Mouse (Mus musculus) liver, embryonic 15.5 days (tissue): ENCODE measurements around the gene Cerkl. TPM values are rescaled to one million over a fixed set of nuclear protein-coding genes. Genes with fewer than 3 reads are reported as not detected.

Experiments
- ATAC-seq: fragments of 200-750 bp; cut with Nextera tagmentation; 2 replicates; pipeline ENCODE4 v1.8.0; 2017; ENCODE audit warnings: moderate number of reproducible peaks, mild to moderate bottlenecking, moderate library complexity; ENCODE audit not compliant: insufficient read depth
- H3K27ac ChIP-seq: fragments of 300-500 bp; sonication (generic); replicated peaks from 2 replicates; pipeline ENCODE4 v1.5.1; 2015; ENCODE audit warnings: mild to moderate bottlenecking, inconsistent platforms
- H3K27me3 ChIP-seq: fragments of 300-500 bp; sonication (generic); 2 replicates; pipeline ENCODE4 v1.6.1; 2015; ENCODE audit warnings: mild to moderate bottlenecking, inconsistent platforms
- H3K36me3 ChIP-seq: fragments of 300-500 bp; sonication (generic); replicated peaks from 2 replicates; pipeline ENCODE4 v1.6.1; 2015; ENCODE audit warnings: moderate library complexity, mild to moderate bottlenecking, inconsistent platforms
- H3K4me1 ChIP-seq: fragments of 300-500 bp; sonication (generic); replicated peaks from 2 replicates; pipeline ENCODE4 v1.6.1; 2015; ENCODE audit warnings: inconsistent platforms
- H3K4me2 ChIP-seq: fragments of 300-500 bp; sonication (generic); 2 replicates; pipeline ENCODE4 v1.6.1; 2015; ENCODE audit warnings: moderate library complexity, mild to moderate bottlenecking, inconsistent platforms
- H3K4me3 ChIP-seq: fragments of 300-500 bp; sonication (generic); replicated peaks from 2 replicates; pipeline ENCODE4 v1.5.1; 2015; ENCODE audit warnings: mild to moderate bottlenecking, inconsistent platforms
- H3K9ac ChIP-seq: fragments of 300-500 bp; sonication (generic); 2 replicates; pipeline ENCODE4 v1.6.1; 2015; ENCODE audit warnings: moderate library complexity, mild to moderate bottlenecking, inconsistent platforms
- H3K9me3 ChIP-seq: fragments of 300-500 bp; sonication (generic); replicated peaks from 2 replicates; pipeline ENCODE4 v1.6.1; 2016; ENCODE audit warnings: inconsistent platforms
- WGBS: fragments of 180-500 bp; shearing (Covaris S2); methylation state at CpG from one replicate; pipeline ENCODE4 v1.1.7; 2015; ENCODE audit warnings: mixed read lengths; ENCODE audit not compliant: insufficient replicate concordance; 5-methylcytosine and 5-hydroxymethylcytosine counted together
- polyA plus RNA-seq: library from polyadenylated mRNA; unstranded; fragments of >200 nt; fragmentation: Nextera tagmentation; extraction: Ambion mirVana; gene quantifications from 2 replicates; pipeline ENCODE4 v1.2.1, GENCODE M21; 2015

Gene Cerkl
- polyA plus RNA-seq, 1 experiment from 2014 or later: 4.3 TPM

DNA sequence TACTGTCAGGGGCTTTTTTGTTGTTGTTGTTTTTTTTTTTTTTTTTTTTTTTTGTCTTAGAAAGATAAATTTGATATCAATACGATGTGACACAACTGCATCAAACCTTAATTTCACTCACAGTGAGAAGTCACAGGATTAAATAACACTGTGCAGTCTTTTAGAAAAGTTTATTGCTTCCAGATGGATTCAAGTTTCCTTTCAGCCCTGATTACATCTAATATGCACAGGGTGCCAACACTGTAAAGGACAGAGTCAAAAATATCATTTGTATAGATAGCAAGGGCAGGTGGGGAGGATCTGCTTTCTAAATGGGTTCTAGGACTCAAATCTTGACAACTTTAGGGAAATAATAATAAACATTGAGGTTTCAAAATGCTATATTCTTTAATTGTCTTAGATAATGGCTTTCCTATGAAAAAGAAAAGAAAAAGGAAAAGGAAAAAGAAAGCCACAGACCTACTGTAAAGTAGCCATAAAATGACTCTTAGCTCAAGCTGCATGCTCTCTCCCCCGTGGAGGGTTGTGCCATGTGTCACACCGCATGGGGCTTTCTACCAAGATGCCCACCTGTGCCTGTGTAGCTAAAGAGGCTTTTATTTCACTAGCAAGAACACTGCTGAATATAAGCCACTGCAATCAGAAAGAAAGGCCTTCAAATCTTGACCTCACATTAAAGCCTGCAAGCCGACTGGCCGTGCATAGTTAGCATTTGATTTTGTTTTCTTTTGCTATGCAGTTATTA lies 50.8 kb downstream of the Cerkl start:
- ATAC-seq: no peak
- Histone ChIP-seq H3K27ac (no peak overlapping the region), H3K9ac (no peak overlapping the region), H3K4me2 (no peak overlapping the region), H3K4me1 (no peaks in the 10 kb centered on the region), H3K9me3 (no peaks in the 10 kb centered on the region), H3K36me3 (no peaks in the 10 kb centered on the region), H3K27me3 (no peaks in the 10 kb centered on the region), H3K4me3 (no peak overlapping the region)
- 62% methylated on average over 5 of the region's 5 CpGs for WGBS

GRCm38 (mm10) chr2:79400045-79400444 lies 56.5 kb downstream of the Cerkl start:
- no peak overlapping the region for H3K4me2 ChIP-seq
- 59% methylated on average over 4 of the region's 4 CpGs for WGBS
- no peak for ATAC-seq

DNA sequence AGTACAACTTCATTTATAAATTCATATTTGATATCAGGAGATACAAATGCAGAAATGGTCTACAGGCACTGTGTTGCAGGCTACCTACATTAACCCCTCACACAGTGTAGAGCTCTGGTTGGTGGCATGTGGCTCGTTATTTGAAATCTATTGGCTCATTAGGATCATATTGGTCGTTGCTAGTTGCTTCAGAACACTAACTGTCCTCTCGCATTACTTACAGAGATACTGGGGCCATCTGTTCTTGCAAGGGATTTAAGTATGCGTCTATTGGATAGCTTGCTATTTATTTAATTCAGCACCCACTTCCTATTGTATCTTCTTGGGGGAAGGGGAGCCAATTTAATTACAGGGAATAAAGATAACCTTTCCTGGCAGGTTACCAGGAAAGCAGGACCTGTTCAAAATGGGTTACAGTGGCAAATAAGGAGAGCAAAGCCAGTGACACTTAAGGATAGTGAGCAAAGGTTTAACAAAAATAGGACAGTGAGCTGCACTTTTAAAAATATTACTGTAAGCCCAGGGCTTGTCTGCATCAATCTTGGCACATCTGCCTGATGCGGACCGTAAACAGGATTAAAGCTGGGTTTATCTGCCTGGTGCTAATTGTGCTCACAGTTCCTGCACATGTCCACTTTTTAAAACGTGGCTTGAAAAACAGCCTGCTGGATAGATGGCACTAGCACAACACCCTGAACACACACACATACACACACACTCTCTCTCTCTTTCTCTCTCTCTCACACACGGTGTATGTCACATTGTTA lies 57.2 kb downstream of the Cerkl start:
- Histone ChIP-seq H3K27me3 (no peaks in the 10 kb centered on the region), H3K4me2 (no peak overlapping the region), H3K9me3 (no peaks in the 10 kb centered on the region), H3K36me3 (no peaks in the 10 kb centered on the region), H3K4me1 (no peaks in the 10 kb centered on the region), H3K4me3 (no peak overlapping the region), H3K9ac (no peak overlapping the region), H3K27ac (no peak overlapping the region)
- WGBS: 50% methylated on average over 8 of the region's 8 CpGs
- ATAC-seq: no peak

More at GRCm38 (mm10) chr2:79400045-79400444, 56.5 kb downstream of the Cerkl start:
- H3K4me1 ChIP-seq: no peaks in the 10 kb centered on the region
- H3K9me3 ChIP-seq: no peaks in the 10 kb centered on the region
- no peak overlapping the region for H3K4me3 ChIP-seq
- H3K27me3 ChIP-seq: no peaks in the 10 kb centered on the region
- no peak overlapping the region for H3K27ac ChIP-seq
- no peak overlapping the region for H3K9ac ChIP-seq
- H3K36me3 ChIP-seq: no peaks in the 10 kb centered on the region

DNA sequence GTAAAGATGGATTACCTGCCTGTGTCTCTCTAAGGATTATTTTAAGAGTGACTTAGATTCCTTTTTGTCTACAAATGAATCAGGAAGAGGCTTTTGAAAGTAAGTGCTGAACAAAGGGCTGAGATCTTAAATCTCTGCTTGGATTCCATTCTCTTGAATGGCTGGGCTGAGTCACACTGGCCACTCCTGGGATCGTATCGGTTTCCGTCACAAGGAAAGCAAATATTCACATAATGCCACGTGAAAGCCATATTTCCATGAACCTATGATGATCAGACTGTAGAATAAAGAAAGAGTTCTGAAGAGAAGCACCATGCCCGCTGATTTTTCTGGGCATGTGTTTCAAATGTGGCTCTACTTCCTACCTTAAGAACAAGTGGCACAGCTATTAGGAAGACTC lies 57.8 kb downstream of the Cerkl start:
- Histone ChIP-seq H3K27me3 (no peaks in the 10 kb centered on the region), H3K4me3 (no peak overlapping the region), H3K27ac (no peak overlapping the region), H3K4me2 (no peak overlapping the region), H3K9ac (no peak overlapping the region), H3K36me3 (no peaks in the 10 kb centered on the region), H3K4me1 (no peaks in the 10 kb centered on the region), H3K9me3 (no peaks in the 10 kb centered on the region)
- WGBS: 50% methylated on average over 5 of the region's 5 CpGs
- ATAC-seq: no peak

- H3K27ac ChIP-seq: no peak overlapping the region
- no peak overlapping the region for H3K4me2 ChIP-seq
- no peak overlapping the region for H3K4me3 ChIP-seq
- no peak overlapping the region for H3K9ac ChIP-seq
- 51% methylated on average over 2 of the region's 2 CpGs for WGBS
- ATAC-seq: no peak
- no peaks in the 10 kb centered on the region for H3K36me3 ChIP-seq
- H3K4me1 ChIP-seq: no peaks in the 10 kb centered on the region
- no peaks in the 10 kb centered on the region for H3K9me3 ChIP-seq
- H3K27me3 ChIP-seq: no peaks in the 10 kb centered on the region
Observed at GRCm38 (mm10) chr2:79398343-79398742, 58.2 kb downstream of the Cerkl start.

GRCm38 (mm10) chr2:79397107-79397506 lies 59.5 kb downstream of the Cerkl start:
- WGBS: 34% methylated on average over 2 of the region's 2 CpGs
- Histone ChIP-seq H3K27ac (no peak overlapping the region), H3K4me2 (no peak overlapping the region), H3K9ac (no peak overlapping the region), H3K4me3 (no peak overlapping the region), H3K36me3 (no peaks in the 10 kb centered on the region), H3K4me1 (no peaks in the 10 kb centered on the region), H3K27me3 (no peaks in the 10 kb centered on the region), H3K9me3 (no peaks in the 10 kb centered on the region)
- ATAC-seq: no peak

DNA sequence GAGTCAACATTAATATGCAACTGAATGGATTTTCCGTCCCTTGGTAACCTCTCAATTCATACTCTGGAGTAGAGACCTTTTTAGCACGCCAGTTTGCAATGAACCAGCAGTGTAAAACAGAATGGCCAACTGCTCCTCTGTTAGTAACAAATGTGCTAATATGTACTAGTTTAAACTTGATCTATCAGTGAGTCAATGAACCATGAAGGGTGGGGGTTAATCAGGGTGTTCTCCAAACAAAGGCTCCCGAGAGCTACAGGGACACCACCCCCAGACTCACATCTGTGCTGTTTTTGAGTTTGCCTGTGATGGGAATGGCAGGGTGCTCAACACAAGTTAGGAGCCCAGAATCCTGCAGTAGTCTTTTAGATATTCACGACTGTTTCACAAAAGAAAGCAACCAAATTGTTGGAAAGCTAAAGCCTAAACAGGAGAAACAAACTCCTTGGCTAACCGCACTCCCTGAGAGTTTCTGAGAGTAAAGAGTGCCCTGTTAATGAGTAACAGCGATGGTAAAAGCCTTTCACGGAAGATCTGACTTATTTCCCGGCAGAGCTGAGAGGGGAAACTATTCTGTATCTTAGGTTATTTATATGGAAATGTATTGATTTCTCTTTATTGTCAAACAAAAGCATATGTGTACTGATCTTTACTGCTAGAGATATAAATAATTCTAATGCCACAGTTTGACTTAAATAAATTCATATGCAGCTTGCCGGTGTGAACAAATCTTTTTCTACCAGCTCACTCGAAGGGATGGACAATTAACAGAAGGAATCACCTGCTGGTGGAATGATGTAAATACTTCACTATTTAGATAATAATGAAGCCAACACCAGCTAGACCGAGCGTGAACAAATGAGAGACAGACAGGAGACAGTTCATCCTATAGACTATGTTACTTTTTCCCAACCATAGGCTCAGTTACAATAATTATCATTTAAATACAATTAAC lies 77.2 kb downstream of the Cerkl start:
- H3K4me2 ChIP-seq: peak overlapping the region; percentile 15; the same call in 1 of the 2 replicates
- H3K27me3 ChIP-seq: no peaks in the 10 kb centered on the region
- H3K27ac ChIP-seq: peak overlapping the region; percentile 42; the same call in 1 of the 2 replicates
- H3K9me3 ChIP-seq: no peaks in the 10 kb centered on the region
- no peaks in the 10 kb centered on the region for H3K4me1 ChIP-seq
- H3K36me3 ChIP-seq: no peaks in the 10 kb centered on the region
- 46% methylated on average over 12 of the region's 12 CpGs for WGBS
- ATAC-seq: peak; percentile 58
- H3K9ac ChIP-seq: no peak overlapping the region
- no peak overlapping the region for H3K4me3 ChIP-seq

- WGBS: 58% methylated on average over 8 of the region's 8 CpGs
- Histone ChIP-seq H3K9ac (no peak overlapping the region), H3K27ac (0 out of 2 replicates have a peak overlapping the region, but pooled peaks have one; percentile 42), H3K4me1 (no peaks in the 10 kb centered on the region), H3K36me3 (no peaks in the 10 kb centered on the region), H3K4me3 (no peak overlapping the region), H3K9me3 (no peaks in the 10 kb centered on the region), H3K27me3 (no peaks in the 10 kb centered on the region), H3K4me2 (no peak overlapping the region; the same call in 1 of the 2 replicates)
- no peak for ATAC-seq
Observed at GRCm38 (mm10) chr2:79378346-79379086, 78.1 kb downstream of the Cerkl start.

DNA sequence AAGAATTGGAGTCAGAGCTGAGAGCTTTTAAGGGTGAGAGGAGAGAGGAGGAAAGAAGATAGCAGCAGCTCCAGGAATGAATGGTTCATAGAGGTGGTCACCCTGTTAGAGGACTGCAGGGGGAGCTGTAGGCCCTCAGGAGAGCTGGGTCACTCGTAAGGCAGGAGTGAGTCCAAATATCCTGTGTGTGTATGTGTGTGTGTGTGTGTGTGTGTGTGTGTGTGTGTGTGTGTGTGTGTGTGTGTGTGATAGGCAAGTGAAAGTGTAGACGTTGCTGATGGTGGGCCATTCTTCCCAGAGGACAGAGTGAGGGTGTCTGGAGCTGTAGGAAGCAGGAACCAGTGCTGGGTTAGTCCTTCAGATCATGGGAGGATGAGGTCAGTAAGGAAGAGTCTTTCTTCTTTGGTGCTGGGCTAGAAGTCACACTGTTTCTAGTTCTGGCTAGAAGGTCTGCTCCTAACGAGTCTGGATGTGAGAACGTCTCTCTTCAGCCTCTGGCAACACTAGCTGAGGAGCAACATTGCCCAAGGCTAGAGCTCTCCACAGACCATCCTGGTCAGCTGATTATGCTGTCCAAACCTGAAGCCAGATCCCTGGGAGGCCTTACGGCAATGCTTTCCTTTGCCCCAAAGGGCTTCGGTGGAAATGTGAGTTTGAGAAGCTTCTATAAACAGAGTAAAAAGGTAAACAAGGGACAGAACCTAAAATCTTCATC lies 83.9 kb downstream of the Cerkl start:
- Histone ChIP-seq H3K27ac (no peak overlapping the region), H3K36me3 (no peaks in the 10 kb centered on the region), H3K27me3 (no peaks in the 10 kb centered on the region), H3K9ac (no peak overlapping the region), H3K9me3 (no peaks in the 10 kb centered on the region), H3K4me2 (no peak overlapping the region), H3K4me3 (no peak overlapping the region), H3K4me1 (no peaks in the 10 kb centered on the region)
- 34% methylated on average over 6 of the region's 6 CpGs for WGBS
- ATAC-seq: no peak

- Histone ChIP-seq H3K9ac (no peak overlapping the region), H3K27me3 (no peaks in the 10 kb centered on the region), H3K4me2 (no peak overlapping the region), H3K9me3 (no peaks in the 10 kb centered on the region), H3K4me3 (no peak overlapping the region), H3K36me3 (no peaks in the 10 kb centered on the region), H3K4me1 (no peaks in the 10 kb centered on the region), H3K27ac (no peak overlapping the region)
- WGBS: 45% methylated on average over 2 of the region's 2 CpGs
- no peak for ATAC-seq
Observed at GRCm38 (mm10) chr2:79372154-79372467, 84.5 kb downstream of the Cerkl start.
